ENCODE assay signal across 9 mouse cellular contexts in genomic region chr10:18845287-18845662, GRCm38 (mm10). TPM values are rescaled to one million over a fixed set of nuclear protein-coding genes. Genes with fewer than 3 reads are reported as not detected.
DNase-seq lines count a peak whose midpoint lies in the region; ATAC-seq lines count a peak whose summit lies in the region.
"Had no signal": no experiment of that assay in that cellular context is flagged by ENCODE, and none has a peak within 500 bp of the region (broad histone marks: within the 10 kb centered on the region; RNA-seq: fewer than 3 reads in every experiment).

No protein-coding gene starts in this region.

- H3K4me3 ChIP-seq in lung, embryonic 15.5 days = peak overlapping the region; percentile 52
- H3K4me3 ChIP-seq in forebrain, embryonic 11.5 days (ENCODE audit: low read depth, low read length) = peak overlapping the region; percentile 43
- peak overlapping the region; percentile 60 for H3K4me3 ChIP-seq in kidney, embryonic 16.5 days (ENCODE audit: low read length)
- H3K4me3 ChIP-seq in neural tube, embryonic 13.5 days = peak overlapping the region; percentile 54

- H3K4me2 ChIP-seq in lung, embryonic 15.5 days = peak overlapping the region; percentile 75
- peak overlapping the region; percentile 73 for H3K4me2 ChIP-seq in forebrain, embryonic 11.5 days (ENCODE audit: low read depth, low read length, severe bottlenecking)
- peak overlapping the region; percentile 91 for H3K4me2 ChIP-seq in kidney, embryonic 16.5 days (replicated peaks; ENCODE audit: low read depth, low read length)
- H3K4me2 ChIP-seq in neural tube, embryonic 13.5 days = peak overlapping the region; percentile 97

- H3K9me3 ChIP-seq in lung, embryonic 15.5 days = no peaks in the 10 kb centered on the region
- no peaks in the 10 kb centered on the region for H3K9me3 ChIP-seq in forebrain, embryonic 11.5 days (ENCODE audit: control insufficient read depth, low read length)
- H3K9me3 ChIP-seq in kidney, embryonic 16.5 days (ENCODE audit: low read length) = no peaks in the 10 kb centered on the region
- H3K9me3 ChIP-seq in neural tube, embryonic 13.5 days = no peaks in the 10 kb centered on the region

- H3K9ac ChIP-seq in lung, embryonic 15.5 days = peak overlapping the region; percentile 36; the same call in 1 of the 2 replicates
- peak overlapping the region; percentile 63 for H3K9ac ChIP-seq in forebrain, embryonic 11.5 days (ENCODE audit: low read length)
- peak overlapping the region; percentile 71 for H3K9ac ChIP-seq in kidney, embryonic 16.5 days (replicated peaks; ENCODE audit: low read length)
- H3K9ac ChIP-seq in neural tube, embryonic 13.5 days = peak overlapping the region; percentile 71

- peak overlapping the region; percentile 68 for H3K27ac ChIP-seq in lung, embryonic 15.5 days
- no peak overlapping the region for H3K27ac ChIP-seq in forebrain, embryonic 11.5 days (ENCODE audit: low read depth, low read length)
- 0 out of 2 replicates have a peak overlapping the region, but pooled peaks have one; percentile 24 for H3K27ac ChIP-seq in kidney, embryonic 16.5 days (ENCODE audit: low read length)
- H3K27ac ChIP-seq in neural tube, embryonic 13.5 days (replicated peaks) = no peak overlapping the region

- intact Hi-C loops in left cerebral cortex, postnatal 10 days (cut with DNase I) = loop anchor here (10.0 kb wide), 2 partner anchors 450 to 600 kb away; no protein-coding TSS in a partner anchor

- H3K27me3 ChIP-seq in lung, embryonic 15.5 days = peaks cover 29% of the 10 kb centered on the region
- H3K27me3 ChIP-seq in forebrain, embryonic 11.5 days (ENCODE audit: control insufficient read depth, insufficient read depth, low read length) = peaks cover 18% of the 10 kb centered on the region
- peaks cover 31% of the 10 kb centered on the region for H3K27me3 ChIP-seq in kidney, embryonic 16.5 days (ENCODE audit: insufficient read depth, low read length)
- peaks cover 50% of the 10 kb centered on the region for H3K27me3 ChIP-seq in neural tube, embryonic 13.5 days

- ATAC-seq in lung, embryonic 15.5 days (ENCODE audit: borderline replicate concordance, extremely low read depth, low FRiP score, low TSS enrichment) = no peak
- no peak for ATAC-seq in forebrain, embryonic 11.5 days (replicated peaks; ENCODE audit: low FRiP score)
- ATAC-seq in kidney, embryonic 16.5 days (ENCODE audit: low FRiP score, low TSS enrichment) = no peak
- no peak for ATAC-seq in neural tube, embryonic 13.5 days (ENCODE audit: low read depth)

- peaks cover 10% of the 10 kb centered on the region for H3K4me1 ChIP-seq in lung, embryonic 15.5 days
- H3K4me1 ChIP-seq in forebrain, embryonic 11.5 days (replicated peaks; ENCODE audit: control insufficient read depth, insufficient read depth, low read length) = peaks cover 3% of the 10 kb centered on the region; the same call in 1 of the 2 replicates
- no peaks in the 10 kb centered on the region; the same call in 1 of the 2 replicates for H3K4me1 ChIP-seq in kidney, embryonic 16.5 days (ENCODE audit: insufficient read depth, low read length)
- peaks cover 10% of the 10 kb centered on the region for H3K4me1 ChIP-seq in neural tube, embryonic 13.5 days (replicated peaks)

- no peak for DNase-seq in lung, postnatal 14 days
- DNase-seq in forebrain, embryonic 11.5 days (ENCODE audit: low spot score) = no peak
- DNase-seq in layer of hippocampus, adult 18-20 months (ENCODE audit: low spot score in 2 of 2) = no peak
- DNase-seq in cerebellum, adult 11-12 months = no peak
- no peak for DNase-seq in left cerebral cortex, postnatal 10 days (ENCODE audit: extremely low spot score in 1 of 2, low spot score in 2 of 2)

- 6% methylated on average over 18 of the region's 18 CpGs for WGBS in lung, embryonic 15.5 days
- WGBS in forebrain, embryonic 11.5 days = 4% methylated on average over 18 of the region's 18 CpGs
- WGBS in kidney, embryonic 16.5 days = 6% methylated on average over 18 of the region's 18 CpGs
- 6% methylated on average over 18 of the region's 18 CpGs for WGBS in neural tube, embryonic 13.5 days

- H3K36me3 ChIP-seq in lung, embryonic 15.5 days = no peaks in the 10 kb centered on the region
- H3K36me3 ChIP-seq in forebrain, embryonic 11.5 days (ENCODE audit: control insufficient read depth, insufficient read depth, low read length) = no peaks in the 10 kb centered on the region
- no peaks in the 10 kb centered on the region for H3K36me3 ChIP-seq in kidney, embryonic 16.5 days (ENCODE audit: insufficient read depth, low read length)
- H3K36me3 ChIP-seq in neural tube, embryonic 13.5 days = no peaks in the 10 kb centered on the region

RNA-seq across cellular contexts. Expression of gene Perp, which starts 0.5 kb away (rescaled TPM):
- polyA plus RNA-seq in lung, embryonic 15.5 days (2015; fragmentation: Nextera tagmentation; extraction: Ambion mirVana) = 36.2 and 44.6 TPM in 2 replicates
- 11.4 and 11.8 TPM in 2 replicates for polyA plus RNA-seq in forebrain, embryonic 11.5 days (2014; fragmentation: Nextera tagmentation; extraction: Ambion mirVana)
- polyA plus RNA-seq in kidney, embryonic 16.5 days (2015; fragmentation: Nextera tagmentation; extraction: Ambion mirVana) = 19.9 and 21.8 TPM in 2 replicates
- 5.7 and 7.2 TPM in 2 replicates for polyA plus RNA-seq in neural tube, embryonic 13.5 days (2015; fragmentation: Nextera tagmentation; extraction: Ambion mirVana)
- 1 to 10 TPM; 2.6 to 2.9 TPM for total RNA-seq in layer of hippocampus, adult 18-20 months (2021)
- 1 to 10 TPM; 4.7 to 5.1 TPM for total RNA-seq in left cerebral cortex, postnatal 10 days (2021)

RNA-seq across cellular contexts. Expression of gene Gm4922, which starts 58.7 kb away (rescaled TPM):
- 0.10 TPM in 1 of 2 replicates, not detected in the other for polyA plus RNA-seq in lung, embryonic 15.5 days (2015; fragmentation: Nextera tagmentation; extraction: Ambion mirVana)
- polyA plus RNA-seq in forebrain, embryonic 11.5 days (2014; fragmentation: Nextera tagmentation; extraction: Ambion mirVana) = 0.17 and 0.28 TPM in 2 replicates
- polyA plus RNA-seq in kidney, embryonic 16.5 days (2015; fragmentation: Nextera tagmentation; extraction: Ambion mirVana) = 0.09 and 0.11 TPM in 2 replicates
- polyA plus RNA-seq in neural tube, embryonic 13.5 days (2015; fragmentation: Nextera tagmentation; extraction: Ambion mirVana) = 0.15 and 0.42 TPM in 2 replicates
- total RNA-seq in layer of hippocampus, adult 18-20 months (2021) = not detected
- not detected for total RNA-seq in left cerebral cortex, postnatal 10 days (2021)
- polyA plus RNA-seq: large intestine, adult 2 months had no signal

Comparison
In these comparisons a context has a peak if more than half of its experiments do, and no peak if none do; other contexts are left out.
1. H3K27ac ChIP-seq: peak in lung, embryonic 15.5 days (single experiment) and kidney, embryonic 16.5 days (single experiment); none in forebrain, embryonic 11.5 days (single experiment) and neural tube, embryonic 13.5 days (single experiment).
2. Peak in every context shown above with its lines, with median percentiles within 50 percentile points of each other: H3K4me2 ChIP-seq, H3K4me3 ChIP-seq and H3K9ac ChIP-seq.